Mouse (Mus musculus) cerebellum, adult 11-12 months (tissue): ENCODE results near the gene Rora.

Experiments used
- DNase-seq: peaks from one replicate; pipeline ENCODE4 v3.0.0; 2022

The Rora gene

DNA sequence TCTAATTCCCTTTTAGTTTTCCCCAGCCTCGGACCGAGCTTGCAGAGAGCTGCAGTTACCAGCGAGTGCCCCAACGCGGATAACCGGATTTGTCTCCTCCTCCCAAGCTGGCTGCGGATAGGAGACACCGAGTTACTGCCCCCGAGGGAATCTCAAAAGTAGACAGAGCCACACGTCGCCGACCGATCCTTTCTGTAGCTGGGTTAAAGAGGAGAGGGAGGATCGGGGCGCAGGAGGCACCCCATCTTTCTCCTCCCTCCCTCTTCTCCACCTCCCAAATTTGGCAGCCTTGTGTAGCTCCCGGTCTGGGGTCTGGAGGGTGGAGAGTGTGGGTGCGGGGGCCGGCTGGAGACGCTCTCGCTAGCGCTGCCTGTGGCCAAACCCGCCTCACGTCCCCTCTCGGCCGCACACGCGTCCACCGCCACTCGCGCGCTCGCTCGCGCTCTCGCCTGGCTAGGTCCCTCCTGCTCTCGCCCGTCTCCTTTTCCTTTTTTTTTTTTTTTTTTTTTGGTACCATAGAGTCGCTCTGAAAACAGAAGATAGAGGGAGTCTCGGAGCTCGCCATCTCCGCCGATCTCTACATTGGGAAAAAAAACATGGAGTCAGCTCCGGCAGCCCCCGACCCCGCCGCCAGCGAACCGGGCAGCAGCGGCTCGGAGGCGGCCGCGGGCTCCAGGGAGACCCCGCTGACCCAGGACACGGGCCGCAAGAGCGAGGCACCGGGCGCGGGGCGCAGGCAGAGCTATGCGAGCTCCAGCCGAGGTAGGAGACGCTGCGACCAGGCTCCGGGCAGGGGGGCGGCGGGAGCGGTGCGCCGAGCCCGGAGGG lies at the start of gene Rora:
TSS of gene Rora (plus strand) at position 576 of the 828 bp plus-strand sequence.
- peak; percentile 83 for DNase-seq

DNA sequence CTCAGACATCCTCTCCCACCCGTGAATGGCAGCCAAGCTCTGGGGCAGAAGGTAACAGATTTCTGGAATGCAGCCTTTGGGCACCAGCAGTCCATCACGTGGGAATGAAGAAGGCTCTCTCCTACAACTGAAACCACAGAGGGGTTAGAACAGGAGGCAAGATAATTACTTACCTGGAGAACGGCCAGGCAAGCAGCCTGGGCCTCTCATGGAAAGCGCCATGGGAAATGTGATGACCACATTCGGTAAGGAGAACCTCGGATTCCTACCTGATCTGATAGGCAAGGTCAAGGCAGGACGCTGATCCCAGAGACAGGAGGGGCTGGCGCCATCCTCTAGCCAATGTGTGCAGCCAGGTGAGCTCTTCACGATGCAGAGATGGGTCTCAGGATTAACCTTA lies 39.6 kb upstream of the Rora start:
- peak; percentile 88 for DNase-seq

DNA sequence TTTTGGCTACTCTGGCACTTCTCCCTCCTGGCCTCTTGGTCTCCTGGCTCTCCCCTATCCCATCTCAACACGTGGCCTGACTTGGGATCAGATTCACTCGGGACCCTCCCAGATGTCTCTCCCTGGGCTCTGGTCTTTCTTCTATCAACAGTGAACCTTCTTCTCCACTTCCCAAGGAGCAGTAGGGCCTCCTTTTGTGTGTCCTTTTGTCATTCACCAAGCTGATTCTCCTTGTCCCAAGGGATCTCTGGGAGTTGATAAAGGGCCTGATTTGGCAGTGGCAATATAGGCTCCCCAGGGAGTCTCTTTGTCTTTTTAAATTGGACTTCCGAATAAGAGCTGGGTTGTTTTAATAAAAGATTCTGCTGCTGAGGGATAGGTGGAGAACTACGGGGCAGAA lies 36.5 kb upstream of the Rora start:
- DNase-seq: no peak

DNA sequence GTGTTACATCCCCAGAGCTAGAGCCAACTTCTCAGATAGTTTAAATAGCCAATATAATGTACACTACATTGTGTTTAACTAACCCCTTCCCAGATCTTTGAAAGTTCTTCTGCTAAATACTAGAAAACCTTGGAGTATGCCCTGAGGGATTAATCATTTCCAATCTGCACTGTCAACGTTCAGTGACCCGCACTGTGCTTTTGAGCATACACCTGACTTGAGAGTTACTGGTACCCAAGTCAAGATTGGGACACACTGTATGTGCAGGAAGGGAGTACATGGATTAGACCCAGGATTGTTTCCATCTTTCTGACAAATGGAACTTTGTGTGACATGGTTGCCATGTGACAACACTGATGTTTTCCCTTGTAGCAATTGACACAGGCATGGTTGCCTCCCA lies 33.5 kb upstream of the Rora start:
- no peak for DNase-seq

DNA sequence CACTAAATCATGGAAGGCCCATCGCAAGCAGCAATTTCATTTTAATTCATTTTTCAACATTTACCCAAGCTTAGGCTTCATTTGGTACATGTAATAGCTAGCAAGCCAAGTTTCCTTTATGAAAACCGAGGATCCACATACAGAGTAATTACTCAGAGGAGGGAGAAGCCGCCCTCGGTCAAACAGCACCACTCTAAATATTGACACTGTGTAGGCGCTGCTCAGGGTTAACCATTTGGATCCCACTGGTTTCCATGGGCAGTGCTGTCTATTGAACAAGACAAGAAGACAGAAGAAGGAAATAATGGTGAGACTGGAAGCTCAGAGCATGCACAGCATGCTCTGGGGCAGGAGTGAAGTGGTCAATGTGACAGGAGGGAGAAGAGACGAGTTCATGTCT lies 33.1 kb upstream of the Rora start:
- DNase-seq: no peak

DNA sequence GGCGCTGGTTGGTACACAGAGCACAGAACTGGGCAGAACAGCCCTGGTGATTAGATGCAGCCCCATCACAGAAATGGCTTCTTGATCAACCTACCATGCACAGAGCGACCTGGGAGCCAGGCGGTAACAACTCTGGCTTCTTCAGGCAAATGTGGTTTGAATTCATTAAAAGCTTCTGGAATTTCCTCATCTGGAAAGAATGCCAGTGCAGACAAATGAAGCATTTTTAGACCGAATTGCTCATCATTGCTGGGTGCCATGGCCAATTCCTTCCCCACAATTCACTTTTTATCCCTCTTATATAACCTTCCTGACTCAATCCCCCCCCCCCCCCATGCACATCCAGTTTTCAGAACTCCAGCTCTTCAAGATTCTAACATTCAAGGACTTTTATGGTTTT lies 28.6 kb upstream of the Rora start:
- no peak for DNase-seq

DNA sequence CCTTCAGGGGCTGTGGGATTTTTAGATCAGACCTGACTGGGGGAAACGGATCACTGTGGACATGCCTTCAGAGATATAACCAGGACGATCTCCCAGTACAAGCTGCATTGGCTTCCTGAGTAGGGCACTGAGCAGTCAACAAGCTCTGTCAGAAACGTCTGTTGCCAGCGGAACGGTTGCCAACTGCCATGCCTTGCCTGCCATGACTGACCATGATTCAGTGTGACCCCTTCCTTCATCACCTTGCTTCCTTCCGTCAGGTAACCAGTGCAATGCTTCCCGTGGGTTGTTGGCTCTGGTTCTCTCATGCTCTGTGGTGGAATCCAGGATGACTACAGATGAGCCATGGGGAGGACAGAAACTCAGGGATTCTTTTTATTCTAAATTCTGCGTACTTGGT lies 16.3 kb upstream of the Rora start:
- peak; percentile 36 for DNase-seq

DNA sequence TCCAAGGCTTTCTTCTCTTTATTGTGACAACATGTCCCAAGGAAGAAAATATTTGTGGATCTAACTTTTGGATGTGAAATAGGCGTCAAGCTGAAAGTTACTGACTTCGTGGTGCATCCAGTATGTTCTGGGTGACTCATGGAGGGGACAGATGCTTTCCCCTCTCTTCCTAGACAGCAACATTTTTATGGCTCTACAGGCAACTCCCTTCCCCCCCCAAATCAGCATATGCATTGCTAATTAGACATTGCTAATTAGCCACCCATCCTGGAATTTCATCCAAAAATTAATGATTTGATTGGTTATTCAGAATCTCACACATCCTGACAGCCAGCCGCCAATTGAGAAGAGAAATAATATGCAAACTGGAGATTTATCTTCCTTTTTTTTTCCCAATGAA lies 12.5 kb upstream of the Rora start:
- no peak for DNase-seq

DNA sequence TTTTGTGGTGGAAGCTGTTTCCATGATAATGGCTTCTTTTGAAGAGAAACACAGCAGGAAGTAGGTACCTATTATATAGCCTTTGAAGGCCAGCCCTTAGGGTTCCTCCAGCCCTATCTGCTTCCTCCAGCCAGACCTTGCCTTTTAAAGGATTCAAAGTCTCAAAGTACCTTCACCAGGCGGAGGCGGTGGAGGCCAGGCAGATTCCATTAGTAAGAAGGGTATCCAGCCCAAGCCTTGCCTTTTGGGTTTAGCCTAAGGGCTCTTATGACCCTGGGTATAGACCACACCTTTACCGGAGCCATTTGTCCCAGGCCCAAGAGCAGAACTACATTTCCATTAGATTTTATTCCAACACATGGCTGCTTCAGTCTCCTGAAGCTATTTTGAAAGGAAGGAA lies 5.5 kb upstream of the Rora start:
- no peak for DNase-seq

DNA sequence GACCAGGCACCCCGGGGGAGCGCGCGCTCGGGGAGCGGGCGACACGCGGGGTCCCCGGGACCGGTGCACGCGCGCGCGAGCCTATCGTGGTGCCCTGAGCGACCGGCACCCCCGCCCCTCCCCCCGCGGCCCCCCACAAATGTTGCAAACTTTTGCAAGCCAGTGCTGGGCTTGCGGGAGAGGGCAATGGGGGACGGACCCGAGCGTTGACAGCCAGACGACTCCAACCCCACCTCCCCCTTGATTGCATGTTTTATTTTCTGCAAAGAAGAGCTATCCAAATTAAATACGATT lies 400 bp downstream of the Rora start:
- DNase-seq: no peak

DNA sequence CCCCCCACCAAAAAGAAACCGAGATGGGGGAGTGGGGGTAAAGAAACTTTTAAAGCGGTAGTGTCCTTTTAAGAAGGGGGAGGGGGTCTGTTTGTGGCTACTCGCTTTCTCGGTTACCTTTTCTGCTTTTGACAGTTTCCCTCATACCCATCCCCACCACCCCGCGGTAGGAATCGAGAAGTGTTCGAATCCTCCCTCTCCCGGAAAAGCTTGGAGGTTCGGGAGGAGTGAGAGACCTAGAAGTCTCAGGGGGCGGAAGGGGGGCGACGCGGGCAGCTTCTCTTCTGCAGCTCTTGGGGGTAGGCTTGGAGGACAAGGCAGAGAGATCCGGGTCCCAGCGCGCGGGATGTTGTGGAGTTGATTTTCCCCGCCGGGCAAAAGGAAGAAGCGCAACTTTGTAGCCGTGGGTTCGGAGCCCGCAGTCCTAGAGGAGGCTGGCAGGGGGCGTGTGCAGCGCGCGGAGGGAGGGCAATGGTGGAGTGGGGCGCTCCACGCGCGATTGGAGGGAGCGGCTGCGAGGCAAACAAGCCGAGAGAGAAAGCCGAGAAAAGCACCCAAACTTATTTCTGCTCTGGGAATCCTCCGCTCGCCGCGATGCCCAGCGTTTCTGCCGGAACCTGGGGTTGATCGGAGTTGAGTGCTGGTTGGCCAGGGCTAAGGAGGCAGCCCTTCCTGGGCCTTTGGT lies 889 bp downstream of the Rora start:
- peak; percentile 54 for DNase-seq

DNA sequence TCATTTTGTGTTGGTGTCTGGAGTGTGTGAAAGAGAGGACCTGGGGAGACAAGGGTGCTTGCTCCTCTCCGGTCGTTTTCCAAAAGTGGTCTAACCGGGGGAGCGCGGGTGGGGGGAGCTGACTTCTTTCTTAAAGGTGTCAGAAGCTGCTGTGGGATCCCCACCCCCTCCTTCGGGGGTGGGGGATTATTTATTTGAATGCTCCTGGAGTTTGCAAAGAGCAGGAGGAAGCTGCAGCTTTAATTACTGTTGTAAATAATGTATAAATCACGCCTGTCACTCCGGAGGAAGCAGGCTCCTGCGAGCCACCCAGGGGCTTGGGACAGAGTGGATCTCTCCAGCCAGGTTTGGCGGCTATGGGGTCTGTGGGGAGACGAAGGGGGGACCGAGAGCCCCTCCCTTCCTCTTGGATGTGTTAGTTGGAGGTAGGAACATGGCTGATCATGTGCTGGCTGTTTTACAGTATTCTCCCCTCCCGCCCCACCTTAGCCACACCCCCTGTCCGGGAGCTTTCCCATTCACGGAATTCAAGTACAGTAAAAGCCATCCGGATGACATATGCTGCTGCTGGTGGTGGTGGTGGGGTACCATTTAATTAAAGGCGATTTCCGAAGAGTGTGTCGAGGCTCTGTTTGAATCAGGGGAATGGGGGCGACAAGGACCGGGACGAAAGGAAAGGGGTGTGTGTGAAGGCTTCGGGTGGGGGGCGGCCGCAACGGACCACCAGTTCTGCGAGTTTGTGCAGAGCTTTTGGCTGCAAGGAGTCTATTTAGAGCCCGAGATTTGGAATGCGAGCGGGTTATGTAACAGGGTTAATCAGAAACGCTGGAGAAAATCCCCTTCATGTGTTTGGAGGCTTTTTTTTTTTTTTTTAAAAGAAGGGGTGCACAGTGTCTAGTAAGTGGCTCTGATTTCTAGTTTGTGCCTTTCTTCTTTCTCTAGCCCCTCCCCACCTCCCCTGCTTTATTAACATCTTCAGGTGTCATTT lies 1.7 kb downstream of the Rora start:
- peak; percentile 86 for DNase-seq

DNA sequence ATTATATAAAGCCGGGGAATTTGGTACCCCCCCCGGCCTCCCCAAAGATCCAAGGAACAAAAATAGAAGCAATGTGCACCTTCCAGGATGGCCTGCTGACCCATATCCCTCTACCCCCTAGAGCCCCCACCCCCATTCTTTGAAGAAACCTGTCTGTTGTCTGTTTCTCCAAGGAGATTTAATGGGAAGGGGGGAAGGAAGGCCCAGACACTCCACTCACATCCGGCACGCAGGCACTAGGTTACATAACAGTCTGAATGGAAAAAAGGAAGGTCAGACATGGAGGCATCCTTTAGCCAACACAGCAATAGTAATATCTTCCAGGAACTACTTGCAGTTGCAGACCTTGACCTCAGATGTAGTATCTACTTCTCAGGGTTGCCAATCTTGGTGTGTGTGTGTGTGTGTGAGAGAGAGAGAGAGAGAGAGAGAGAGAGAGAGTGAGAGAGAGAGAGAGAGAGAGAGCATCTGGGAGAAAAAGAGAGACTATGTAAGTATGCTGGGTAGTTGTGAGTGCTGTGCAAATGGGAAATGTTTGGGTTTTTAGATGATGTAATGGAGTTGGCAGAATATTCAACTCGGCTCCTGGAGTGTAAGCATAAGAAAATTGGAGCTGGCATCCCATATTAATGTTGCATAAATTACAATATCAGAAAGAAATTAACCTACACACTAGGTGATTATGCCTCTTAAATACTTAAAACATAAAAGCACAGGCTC lies 2.6 kb downstream of the Rora start:
- peak; percentile 58 for DNase-seq

DNA sequence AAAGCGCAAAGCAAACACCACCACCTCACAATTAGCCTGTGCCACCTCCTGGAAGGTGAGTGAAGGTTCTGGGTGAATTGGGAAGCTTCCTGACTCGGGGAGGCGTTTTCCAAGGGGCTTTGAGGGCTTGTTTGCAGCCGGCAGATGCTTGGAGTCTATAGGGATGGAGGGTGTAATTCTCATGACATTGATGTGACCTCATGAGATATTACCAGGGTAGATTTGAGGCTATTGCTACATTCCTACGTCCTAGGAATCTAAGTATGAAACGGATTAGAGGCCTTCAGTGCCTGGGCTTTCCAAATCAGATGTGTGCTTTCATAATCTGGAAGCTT lies 3.2 kb downstream of the Rora start:
- DNase-seq: no peak

DNA sequence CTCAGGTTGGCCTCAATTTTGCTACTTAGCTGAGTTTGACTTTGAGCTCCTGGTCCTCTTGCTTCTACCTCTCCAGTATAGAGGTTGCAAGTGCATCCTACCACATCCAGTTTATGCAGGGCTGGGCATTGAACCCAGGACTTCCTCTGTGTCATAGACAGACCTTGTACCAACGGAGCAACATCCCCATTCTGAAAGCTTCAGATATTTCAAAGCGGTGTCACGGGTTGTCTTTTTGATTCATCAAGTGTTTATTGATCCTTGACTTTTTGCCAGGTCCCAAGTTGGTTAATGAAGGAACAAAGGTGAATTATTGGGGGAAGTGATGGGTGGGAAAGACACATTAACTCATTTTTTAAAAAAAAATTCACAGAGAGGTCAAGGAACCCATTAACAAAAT lies 17.1 kb downstream of the Rora start:
- no peak for DNase-seq

DNA sequence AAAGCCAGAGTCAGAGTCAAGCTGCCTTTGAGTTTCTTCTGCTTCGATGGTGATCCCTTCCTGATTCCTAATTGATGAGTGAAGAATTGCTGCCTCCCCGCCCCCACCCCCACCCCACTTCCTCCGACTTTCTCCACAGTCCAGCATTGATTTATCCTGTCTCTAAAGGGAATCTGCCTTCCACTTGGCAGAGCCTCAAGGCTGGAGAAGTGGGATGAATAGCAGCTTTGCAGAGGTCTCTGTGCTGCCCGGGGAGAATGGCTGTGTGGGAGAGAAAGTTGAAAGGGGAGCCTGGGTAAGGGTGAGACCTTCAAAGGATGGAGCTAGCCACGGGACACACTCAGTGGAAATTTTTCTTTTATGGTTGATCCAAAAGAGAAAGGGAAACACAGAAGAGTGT lies 18.9 kb downstream of the Rora start:
- no peak for DNase-seq

DNA sequence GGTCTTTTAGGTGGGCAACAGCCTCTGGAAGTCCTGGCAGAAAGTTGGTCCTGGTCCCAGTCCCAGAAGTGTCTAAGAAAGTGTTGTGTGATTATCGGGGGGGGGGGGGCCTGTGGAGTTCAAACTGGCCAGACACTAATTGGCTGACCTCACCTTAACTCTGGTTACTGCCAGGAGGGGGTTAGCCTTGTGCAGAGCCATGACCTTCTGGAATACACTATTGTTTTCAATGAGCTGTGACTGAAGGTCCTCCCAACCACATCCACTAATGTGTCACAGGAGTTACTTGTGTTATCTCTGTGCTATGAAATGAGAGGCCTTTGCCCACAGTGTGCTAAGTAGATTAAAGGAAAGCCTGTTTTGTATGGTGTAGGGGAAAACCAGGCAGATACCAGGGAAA lies 19.6 kb downstream of the Rora start:
- no peak for DNase-seq

DNA sequence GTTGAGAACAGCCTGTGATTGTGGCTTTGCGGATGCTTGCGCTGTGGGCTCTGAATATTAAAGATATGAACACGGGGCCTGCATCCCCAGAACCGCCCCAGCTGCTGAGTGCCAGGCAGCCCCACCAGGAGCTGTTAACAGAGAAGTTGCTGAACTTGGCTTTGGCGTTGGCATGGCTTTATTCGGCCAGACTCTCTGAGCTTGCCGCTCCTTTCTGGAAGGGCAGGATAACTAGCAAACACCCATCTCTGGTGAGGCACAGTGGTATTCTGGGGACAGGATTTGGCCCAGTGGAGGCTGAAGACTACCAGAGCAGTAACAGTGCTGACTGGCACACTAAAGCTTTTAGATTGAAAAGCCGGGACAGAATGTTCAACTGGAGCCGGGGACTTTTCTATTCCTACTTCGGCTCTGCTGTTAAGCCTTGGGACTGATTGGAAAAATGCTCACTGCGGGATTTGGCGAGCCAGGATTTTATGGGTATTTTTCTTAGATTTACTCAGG lies 26.3 kb downstream of the Rora start:
- no peak for DNase-seq

DNA sequence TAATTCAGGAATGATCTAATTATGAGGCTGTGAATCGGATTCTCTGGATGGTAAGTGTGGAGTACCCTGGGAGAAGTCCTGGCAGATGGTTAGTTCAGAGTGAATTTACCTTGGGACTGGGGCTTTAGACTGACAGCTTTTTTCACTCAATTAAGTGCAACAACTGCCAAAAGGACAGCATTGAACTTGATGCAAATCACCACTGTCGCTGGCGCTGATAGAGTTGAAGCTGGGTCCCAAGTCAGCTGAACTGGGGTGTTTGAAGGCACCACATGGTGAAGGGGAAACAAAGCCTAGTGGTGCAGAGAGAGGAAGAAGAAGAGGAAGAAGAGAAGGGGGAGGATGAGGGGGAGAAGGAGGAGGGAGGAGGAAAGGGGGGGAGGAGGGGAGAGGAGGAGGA lies 30.4 kb downstream of the Rora start:
- no peak for DNase-seq

DNA sequence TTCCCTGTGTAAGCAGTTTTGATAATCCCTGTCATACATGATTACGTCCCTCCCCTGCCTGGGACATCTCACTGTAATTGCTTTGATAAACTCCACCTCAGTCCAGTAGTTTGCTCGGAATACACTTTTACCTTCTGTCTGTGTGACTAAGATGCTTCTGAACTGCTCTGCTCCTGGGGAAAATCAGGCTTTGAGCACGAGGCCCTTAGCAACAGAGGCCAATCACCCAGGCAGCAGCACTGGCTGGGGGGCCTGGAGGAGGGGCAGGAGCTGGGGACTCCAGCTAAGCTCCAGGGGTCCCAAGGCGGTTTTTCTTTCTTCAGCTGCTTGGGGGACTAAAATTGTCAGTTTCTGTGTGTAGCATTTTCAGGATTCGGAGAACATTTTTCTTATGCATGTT lies 32.0 kb downstream of the Rora start:
- DNase-seq: no peak

DNA sequence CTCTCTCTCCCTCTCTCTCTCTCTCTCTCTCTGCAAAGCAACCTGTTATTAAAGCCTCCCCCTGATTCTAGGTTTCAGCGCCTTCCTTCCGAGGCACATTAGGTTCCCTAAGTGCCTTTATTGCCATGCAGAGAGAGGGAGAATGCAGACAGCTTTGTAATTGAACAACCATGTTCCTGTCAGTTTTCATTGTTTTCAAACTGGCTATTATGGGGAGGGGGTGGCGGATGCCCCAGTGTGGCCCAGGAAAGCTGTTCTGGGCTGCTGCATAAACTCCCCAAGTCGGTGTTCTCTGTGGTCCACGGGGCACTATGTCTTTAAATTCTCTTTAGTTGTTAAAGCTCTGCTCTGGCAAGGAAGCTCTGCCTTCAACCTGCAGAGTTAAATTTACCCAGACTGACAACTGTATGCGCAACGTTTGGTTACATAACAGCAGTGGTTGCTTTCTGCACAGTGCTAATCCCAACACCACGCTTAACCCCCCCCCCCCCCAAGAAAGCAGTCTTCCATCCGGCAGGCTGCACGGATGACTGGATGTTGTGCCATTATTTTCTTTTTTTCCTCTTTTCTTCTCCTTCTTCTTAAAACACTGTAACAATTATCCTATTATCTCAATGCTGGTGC lies 33.8 kb downstream of the Rora start:
- DNase-seq: no peak

DNA sequence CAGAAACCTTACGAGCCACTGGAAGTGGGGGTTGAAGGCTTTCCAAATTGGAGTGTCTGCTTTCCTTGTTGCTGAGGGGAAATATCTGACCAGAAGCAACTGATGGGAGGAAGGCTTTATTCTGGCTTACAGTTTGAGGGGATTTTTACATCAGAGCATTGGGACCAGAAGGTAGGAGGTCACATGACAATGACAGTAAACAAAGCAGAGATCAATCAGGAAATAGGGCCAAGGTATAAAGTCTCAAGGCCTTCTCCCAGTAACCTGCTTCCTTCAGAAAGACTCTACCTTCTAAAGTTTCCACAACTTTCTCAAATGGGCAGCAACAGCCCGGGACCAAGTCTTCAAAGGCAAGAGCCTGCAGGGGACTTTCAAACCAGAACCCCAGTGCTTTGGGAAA lies 34.6 kb downstream of the Rora start:
- DNase-seq: no peak
